Mouse (Mus musculus) stomach, postnatal 0 days (tissue): ENCODE results near the gene Sycn. TPM values are rescaled to one million over a fixed set of nuclear protein-coding genes. Genes with fewer than 3 reads are reported as not detected.

Experiments
- ATAC-seq: fragments of 200-750 bp; cut with Nextera tagmentation; 2 replicates; pipeline ENCODE4 v1.8.0; 2017; ENCODE audit not compliant: low FRiP score, low TSS enrichment
- DNase-seq: peaks from one replicate; pipeline ENCODE4 v3.0.0-alpha.2; 2016; ENCODE audit warnings: low spot score
- H3K27ac ChIP-seq: fragments of 300-500 bp; sonication (generic); replicated peaks from 2 replicates; pipeline ENCODE4 v1.5.1; 2014; ENCODE audit warnings: mild to moderate bottlenecking, control low read depth
- H3K27me3 ChIP-seq: fragments of 300-500 bp; sonication (generic); 2 replicates; pipeline ENCODE4 v1.6.1; 2014; ENCODE audit warnings: low read length; ENCODE audit not compliant: control insufficient read depth, insufficient read depth
- H3K36me3 ChIP-seq: fragments of 300-500 bp; sonication (generic); 2 replicates; pipeline ENCODE4 v1.6.1; 2014; ENCODE audit warnings: low read length, mixed read lengths; ENCODE audit not compliant: control insufficient read depth, insufficient read depth
- H3K4me1 ChIP-seq: fragments of 300-500 bp; sonication (generic); replicated peaks from 2 replicates; pipeline ENCODE4 v1.6.1; 2014; ENCODE audit warnings: antibody characterized with exemption; ENCODE audit not compliant: control insufficient read depth, insufficient read depth
- H3K4me2 ChIP-seq: fragments of 300-500 bp; sonication (generic); replicated peaks from 2 replicates; pipeline ENCODE4 v1.6.1; 2014; ENCODE audit warnings: low read depth, mild to moderate bottlenecking, control low read depth, moderate library complexity
- H3K4me3 ChIP-seq: fragments of 300-500 bp; sonication (generic); 2 replicates; pipeline ENCODE4 v1.5.1; 2014; ENCODE audit warnings: low read depth, low read length, control low read depth
- H3K9ac ChIP-seq: fragments of 300-500 bp; sonication (generic); 2 replicates; pipeline ENCODE4 v1.6.1; 2014; ENCODE audit warnings: mild to moderate bottlenecking, low read length, control low read depth, mixed read lengths
- H3K9me3 ChIP-seq: fragments of 300-500 bp; sonication (generic); 2 replicates; pipeline ENCODE4 v1.6.1; 2016; ENCODE audit warnings: low read length; ENCODE audit not compliant: control insufficient read depth
- CTCF ChIP-seq: IDR thresholded peaks from 2 replicates; pipeline ENCODE4 v1.5.1; 2016; ENCODE audit warnings: antibody characterized with exemption, low read depth, mild to moderate bottlenecking, moderate library complexity
- EP300 ChIP-seq: optimal IDR thresholded peaks from 2 replicates; pipeline ENCODE3; 2016; ENCODE audit warnings: antibody characterized with exemption
- WGBS: fragments of 180-500 bp; shearing (Covaris S2); extraction: QIAGEN DNeasy Blood & Tissue Kit; methylation state at CpG from one replicate; pipeline ENCODE4 v1.1.7; 2014; 5-methylcytosine and 5-hydroxymethylcytosine counted together
- polyA plus RNA-seq: library from polyadenylated mRNA; unstranded; fragments of >200 nt; fragmentation: Nextera tagmentation; extraction: Ambion mirVana; gene quantifications from 2 replicates; pipeline ENCODE4 v1.2.1, GENCODE M21; 2015

The Sycn gene
- polyA plus RNA-seq, 1 experiment from 2014 or later: 87.6 TPM

DNA sequence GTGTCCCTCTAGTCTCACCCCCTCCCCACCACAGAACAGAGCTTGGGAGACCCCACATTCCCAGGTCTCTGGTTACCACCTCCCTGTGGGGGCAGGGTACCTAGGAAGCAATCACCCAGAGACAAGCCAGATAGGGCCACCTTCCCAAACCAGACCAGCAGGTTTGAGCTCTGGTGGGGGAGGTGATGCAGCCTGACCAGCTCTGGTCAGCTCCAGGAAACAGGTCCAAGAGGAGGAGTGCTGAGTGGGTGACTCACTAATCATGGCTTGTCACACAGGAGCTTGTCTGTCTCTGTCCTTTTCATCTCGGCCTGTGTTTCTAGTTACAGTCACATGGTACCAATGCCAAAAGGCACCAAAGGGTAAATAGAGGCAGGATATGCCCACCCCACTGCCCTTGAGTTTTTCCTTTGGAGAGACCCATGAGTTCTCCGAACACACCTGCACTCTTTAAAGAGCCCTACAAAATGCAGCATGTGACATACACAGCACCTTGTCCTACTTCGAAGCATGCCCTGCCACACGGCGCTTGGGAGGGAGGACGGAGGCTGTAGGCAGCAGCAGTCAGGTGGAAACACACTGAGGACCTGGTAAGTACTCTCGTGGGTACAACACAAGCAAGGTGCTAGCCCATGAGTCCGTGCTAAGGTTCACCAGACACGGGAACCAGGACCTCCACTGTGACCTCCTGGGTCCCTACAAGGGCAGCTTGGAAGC, 37.3 kb downstream of the Sycn start:
- ATAC-seq: peak; percentile 85
- H3K9ac ChIP-seq: peak overlapping the region; percentile 52; the same call in 1 of the 2 replicates

DNA sequence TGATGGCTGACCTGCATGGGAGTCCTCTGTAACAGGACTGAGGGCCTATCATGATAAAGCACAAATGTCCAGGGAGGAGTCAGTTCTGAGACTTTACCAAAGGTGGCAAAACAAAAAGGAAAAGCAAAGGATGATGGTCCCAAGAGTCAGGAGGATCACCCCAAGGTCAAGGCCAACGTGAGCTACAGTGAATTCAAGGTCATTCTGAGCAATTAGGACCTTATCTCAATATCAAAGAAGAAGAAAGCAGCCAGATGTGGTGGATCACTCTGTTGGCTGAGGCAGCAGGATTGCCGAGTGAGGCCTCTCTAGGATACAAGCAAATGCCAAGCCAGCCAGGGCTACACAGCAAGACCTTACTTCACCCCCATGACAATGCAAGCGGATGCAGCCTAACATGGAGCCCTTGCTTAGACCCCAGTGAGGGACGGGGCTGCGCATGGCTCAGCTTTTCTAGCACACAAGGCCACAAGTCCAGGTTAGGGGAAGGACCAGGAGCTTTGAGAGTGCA, 37.9 kb downstream of the Sycn start:
- Histone ChIP-seq H3K27ac (peak overlapping the region; percentile 94), H3K4me1 (peaks cover 16% of the 10 kb centered on the region; the same call in 1 of the 2 replicates), H3K9me3 (no peaks in the 10 kb centered on the region), H3K27me3 (no peaks in the 10 kb centered on the region), H3K4me3 (no peak overlapping the region), H3K9ac (0 out of 2 replicates have a peak overlapping the region, but pooled peaks have one; percentile 23), H3K36me3 (no peaks in the 10 kb centered on the region), H3K4me2 (no peak overlapping the region)
- 61% methylated on average over 5 of the region's 5 CpGs for WGBS
- TF ChIP-seq EP300 (no peak), CTCF (no peak)
- ATAC-seq: no peak
- DNase-seq: no peak

More for the DNA sequence above, 37.3 kb downstream of the Sycn start:
- Histone ChIP-seq H3K27ac (peak overlapping the region; percentile 94), H3K4me1 (peaks cover 15% of the 10 kb centered on the region; the same call in 1 of the 2 replicates), H3K27me3 (no peaks in the 10 kb centered on the region), H3K36me3 (no peaks in the 10 kb centered on the region), H3K4me3 (no peak overlapping the region), H3K9me3 (no peaks in the 10 kb centered on the region), H3K4me2 (0 out of 2 replicates have a peak overlapping the region, but pooled peaks have one; percentile 14)
- 60% methylated on average over 9 of the region's 9 CpGs for WGBS
- DNase-seq: peak; percentile 93
- TF ChIP-seq EP300: peak; percentile 29
- TF ChIP-seq CTCF: no peak

DNA sequence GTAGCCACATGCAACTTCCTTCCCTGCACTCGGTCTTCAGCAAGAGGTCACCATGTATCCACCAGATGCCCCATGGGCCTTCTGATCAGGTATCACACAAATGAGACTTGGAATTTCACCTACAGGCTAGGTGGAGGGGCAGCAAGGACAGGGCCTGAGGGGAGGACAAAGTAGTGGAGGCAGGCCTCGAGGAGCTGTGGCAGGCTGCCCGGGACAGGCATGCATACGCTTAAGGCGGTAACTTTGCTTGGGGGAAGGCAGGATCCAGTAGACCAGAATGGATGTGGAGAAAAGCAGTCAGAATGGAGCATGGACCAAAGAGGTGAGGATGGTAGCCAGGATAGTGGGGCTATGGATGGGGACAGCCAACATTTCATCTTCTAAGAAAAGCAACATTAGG, 39.1 kb downstream of the Sycn start:
- no peaks in the 10 kb centered on the region for H3K36me3 ChIP-seq
- H3K9me3 ChIP-seq: no peaks in the 10 kb centered on the region
- no peaks in the 10 kb centered on the region for H3K27me3 ChIP-seq
- DNase-seq: no peak
- H3K4me2 ChIP-seq: no peak overlapping the region
- no peak overlapping the region for H3K9ac ChIP-seq
- no peak for TF ChIP-seq EP300
- TF ChIP-seq CTCF: no peak
- 57% methylated on average over 5 of the region's 5 CpGs for WGBS
- peak overlapping the region; percentile 53; the same call in 1 of the 2 replicates for H3K27ac ChIP-seq
- H3K4me3 ChIP-seq: no peak overlapping the region
- ATAC-seq: no peak
- peaks cover 15% of the 10 kb centered on the region; the same call in 1 of the 2 replicates for H3K4me1 ChIP-seq

DNA sequence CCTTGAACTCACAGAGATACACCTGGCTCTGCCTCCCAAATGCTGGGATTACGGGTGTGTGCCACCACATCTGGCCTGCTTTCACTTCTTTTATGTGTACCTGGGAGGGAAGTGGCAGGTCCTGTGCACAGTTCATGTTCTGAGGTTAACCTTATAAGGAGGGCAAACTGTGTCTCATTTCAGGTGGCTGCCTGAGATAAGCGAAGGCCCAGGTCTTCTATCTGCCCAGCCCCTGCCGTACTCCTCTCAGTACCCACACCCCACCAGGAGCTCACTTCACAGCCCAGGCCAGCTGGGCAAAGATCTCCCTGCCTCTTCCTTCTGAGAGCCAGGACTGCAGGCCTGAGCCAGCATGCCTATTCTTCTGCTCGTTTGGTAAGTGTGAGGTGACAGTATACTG, 41.0 kb downstream of the Sycn start:
- no peak overlapping the region for H3K4me2 ChIP-seq
- H3K9me3 ChIP-seq: no peaks in the 10 kb centered on the region
- TF ChIP-seq CTCF (no peak), EP300 (no peak)
- no peak for ATAC-seq
- H3K4me3 ChIP-seq: no peak overlapping the region
- no peaks in the 10 kb centered on the region for H3K36me3 ChIP-seq
- 54% methylated on average over 4 of the region's 4 CpGs for WGBS
- H3K4me1 ChIP-seq: peaks cover 18% of the 10 kb centered on the region
- H3K27me3 ChIP-seq: no peaks in the 10 kb centered on the region
- peak overlapping the region; percentile 82 for H3K27ac ChIP-seq
- no peak overlapping the region; the same call in 1 of the 2 replicates for H3K9ac ChIP-seq
- DNase-seq: no peak

DNA sequence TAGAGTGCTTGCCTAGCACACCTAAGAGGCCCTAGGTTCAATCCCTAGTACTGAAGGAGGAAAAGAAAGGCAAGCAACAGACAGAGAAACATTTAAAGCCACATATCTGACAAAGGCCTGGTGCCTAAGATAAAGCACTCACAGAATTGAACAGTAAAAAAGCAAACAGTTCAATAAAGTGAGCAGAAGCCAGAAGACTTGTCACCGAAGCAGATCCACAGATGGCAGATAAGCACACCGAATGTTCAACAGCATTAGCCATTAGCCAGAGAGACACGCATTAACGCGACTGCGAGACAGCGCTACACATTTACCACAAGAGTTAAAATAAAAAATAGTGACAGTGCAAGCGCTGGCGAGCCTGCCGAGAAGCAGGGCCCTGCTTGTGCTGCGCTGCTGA, 42.2 kb downstream of the Sycn start:
- 0 out of 2 replicates have a peak overlapping the region, but pooled peaks have one; percentile 23 for H3K9ac ChIP-seq
- H3K36me3 ChIP-seq: no peaks in the 10 kb centered on the region
- TF ChIP-seq EP300 (no peak), CTCF (no peak)

More for the DNA sequence above, 42.2 kb downstream of the Sycn start:
- WGBS: 62% methylated on average over 11 of the region's 11 CpGs
- ATAC-seq (no peak), DNase-seq (no peak)
- Histone ChIP-seq H3K4me1 (peaks cover 17% of the 10 kb centered on the region), H3K27ac (peak overlapping the region; percentile 82), H3K4me3 (no peak overlapping the region), H3K9me3 (no peaks in the 10 kb centered on the region), H3K4me2 (no peak overlapping the region; the same call in 1 of the 2 replicates), H3K27me3 (no peaks in the 10 kb centered on the region)
